Mouse (Mus musculus) stomach, postnatal 0 days (tissue): ENCODE results near the gene Cul7.

ENCODE experiments used
- CTCF ChIP-seq: IDR thresholded peaks from 2 replicates; pipeline ENCODE4 v1.5.1; 2016; ENCODE audit warnings: antibody characterized with exemption, low read depth, mild to moderate bottlenecking, moderate library complexity
- EP300 ChIP-seq: optimal IDR thresholded peaks from 2 replicates; pipeline ENCODE3; 2016; ENCODE audit warnings: antibody characterized with exemption

DNA sequence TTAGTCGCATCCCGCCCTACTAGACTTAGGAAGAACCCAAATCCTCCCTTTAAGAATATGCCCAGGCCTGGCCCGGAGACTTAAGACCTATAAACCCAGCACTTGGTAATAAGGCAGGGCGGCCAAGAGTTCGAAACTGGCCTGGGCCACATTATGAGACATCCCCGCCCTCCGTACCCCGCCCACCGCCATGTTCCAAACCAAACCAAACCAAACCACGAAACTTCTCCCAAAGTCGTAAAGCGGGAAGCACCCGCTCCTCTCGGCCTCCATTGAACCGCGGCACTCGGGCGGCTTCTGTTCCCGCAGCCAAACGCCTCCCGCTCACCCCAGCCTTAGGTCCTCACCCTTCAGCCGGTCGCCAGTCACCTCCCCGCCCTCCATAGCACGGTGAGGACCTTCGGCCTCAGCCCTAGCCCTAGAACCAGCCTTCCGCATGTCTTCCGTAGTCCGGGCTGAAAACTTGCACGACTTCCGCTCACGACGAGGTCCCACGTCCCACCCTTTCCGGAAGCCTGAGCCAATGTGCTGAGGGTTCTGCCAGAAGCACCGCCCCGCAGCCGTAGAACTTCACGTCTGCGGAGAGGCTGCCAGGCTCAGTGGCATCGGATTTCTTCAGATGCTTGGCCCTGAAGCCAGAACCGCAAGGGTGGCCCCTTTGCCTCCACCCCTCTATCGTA lies 23.9 kb downstream of the Cul7 start, which contains the start of gene Rrp36:
- TF ChIP-seq CTCF (no peak), EP300 (no peak)
